Mouse (Mus musculus) CH12.LX (cell line): ENCODE data around the gene Ezr. TPM values are rescaled to one million over a fixed set of nuclear protein-coding genes. Genes with fewer than 3 reads are reported as not detected.

Experiments used
- DNase-seq: peaks from one replicate; pipeline ENCODE4 v3.0.0-alpha.2; 2013; ENCODE audit errors: extremely low read depth
- H3K27ac ChIP-seq: 2 replicates; pipeline ENCODE4 v1.5.1; 2012; ENCODE audit warnings: low read depth, mild to moderate bottlenecking, control low read depth, moderate library complexity; ENCODE audit not compliant: insufficient read depth
- H3K27me3 ChIP-seq: replicated peaks from 2 replicates; pipeline ENCODE3; 2012; ENCODE audit warnings: inconsistent platforms
- H3K36me3 ChIP-seq, 2 experiments: replicated peaks in 1 of 2; 2 replicates each; pipeline versions ENCODE3 to v1.6.1; 2012; ENCODE audit warnings: inconsistent platforms in 1 of 2, low read length in 1 of 2, mild to moderate bottlenecking in 1 of 2, mixed read lengths in 1 of 2, moderate library complexity in 1 of 2; ENCODE audit not compliant: control insufficient read depth in 1 of 2, insufficient read depth in 1 of 2
- H3K4me1 ChIP-seq, 2 experiments: 2 replicates each; pipeline ENCODE4 v1.6.1; 2012; ENCODE audit warnings: inconsistent platforms in 1 of 2, moderate library complexity in 1 of 2; ENCODE audit not compliant: insufficient read depth in 2 of 2, control insufficient read depth in 1 of 2
- H3K4me2 ChIP-seq: 2 replicates; pipeline ENCODE4 v1.6.1; 2012; ENCODE audit warnings: low read depth, mild to moderate bottlenecking, control low read depth; ENCODE audit not compliant: poor library complexity, insufficient read depth, severe bottlenecking
- H3K4me3 ChIP-seq, 3 experiments: fragments of 150-350 bp in 1 of 3; sonication (generic) in 1 of 3; replicated peaks in 1 of 3; 2 replicates each; pipeline versions ENCODE3 to v1.5.1; 2011 to 2012; ENCODE audit warnings: low read depth in 2 of 3, low read length in 2 of 3, mild to moderate bottlenecking in 2 of 3, moderate library complexity in 2 of 3, control low read depth in 1 of 3, improper control_type of control experiment in 1 of 3, inconsistent platforms in 1 of 3, mixed read lengths in 1 of 3; ENCODE audit not compliant: poor library complexity in 1 of 3
- H3K79me2 ChIP-seq: replicated peaks from 2 replicates; pipeline ENCODE4 v1.6.1; 2012; ENCODE audit warnings: mild to moderate bottlenecking, moderate library complexity; ENCODE audit not compliant: control insufficient read depth, poor library complexity, insufficient read depth, severe bottlenecking; ENCODE audit errors: extremely low read depth
- H3K9ac ChIP-seq: 2 replicates; pipeline ENCODE4 v1.6.1; 2012; ENCODE audit warnings: low read depth, mild to moderate bottlenecking, control low read depth, moderate library complexity; ENCODE audit not compliant: insufficient read depth
- H3K9me3 ChIP-seq: replicated peaks from 2 replicates; pipeline ENCODE3; 2012; ENCODE audit warnings: low read length, inconsistent platforms, mixed read lengths
- BHLHE40 ChIP-seq: IDR thresholded peaks from 2 replicates; pipeline ENCODE4 v1.6.1; 2011; ENCODE audit warnings: mild to moderate bottlenecking, low read depth, low read length, improper control_type of control experiment
- CHD1 ChIP-seq: IDR thresholded peaks from 2 replicates; pipeline ENCODE4 v1.6.1; 2012; ENCODE audit warnings: low read depth, low read length, improper control_type of control experiment, inconsistent platforms
- E2F4 ChIP-seq: IDR thresholded peaks from 2 replicates; pipeline ENCODE4 v1.6.1; 2011; ENCODE audit warnings: low read depth, low read length, improper control_type of control experiment; ENCODE audit not compliant: insufficient replicate concordance
- ELF1 ChIP-seq: IDR thresholded peaks from 2 replicates; pipeline ENCODE4 v1.6.1; 2014; ENCODE audit warnings: low read depth, mild to moderate bottlenecking, inconsistent platforms, low read length, improper control_type of control experiment
- EP300 ChIP-seq: IDR thresholded peaks from 2 replicates; pipeline ENCODE4 v1.6.1; 2011; ENCODE audit warnings: low read length, improper control_type of control experiment
- ETS1 ChIP-seq: conservative IDR thresholded peaks from 2 replicates; pipeline ENCODE4 v1.6.1; 2012; ENCODE audit warnings: low read depth, mild to moderate bottlenecking, inconsistent platforms, low read length, improper control_type of control experiment, moderate library complexity
- GABPA ChIP-seq: IDR thresholded peaks from 2 replicates; pipeline ENCODE4 v1.6.1; 2012; ENCODE audit warnings: low read depth, low read length, improper control_type of control experiment, inconsistent platforms; ENCODE audit not compliant: insufficient replicate concordance
- HCFC1 ChIP-seq: IDR thresholded peaks from 2 replicates; pipeline ENCODE4 v1.6.1; 2012; ENCODE audit warnings: low read depth, mild to moderate bottlenecking, inconsistent platforms, low read length, improper control_type of control experiment
- JUN ChIP-seq: IDR thresholded peaks from 2 replicates; pipeline ENCODE4 v1.6.1; 2011; ENCODE audit warnings: low read depth, mild to moderate bottlenecking, low read length, improper control_type of control experiment, moderate library complexity; ENCODE audit not compliant: insufficient read depth
- JUND ChIP-seq: conservative IDR thresholded peaks from 2 replicates; pipeline ENCODE4 v1.6.1; 2011; ENCODE audit warnings: low read depth, low read length, improper control_type of control experiment
- KAT2A ChIP-seq: IDR thresholded peaks from 2 replicates; pipeline ENCODE4 v1.6.1; 2012; ENCODE audit warnings: low read length, improper control_type of control experiment, inconsistent platforms; ENCODE audit not compliant: insufficient replicate concordance
- MAFK ChIP-seq: IDR thresholded peaks from 2 replicates; pipeline ENCODE4 v1.6.1; 2011; ENCODE audit warnings: low read length, improper control_type of control experiment; ENCODE audit not compliant: insufficient replicate concordance
- MAX ChIP-seq: IDR thresholded peaks from 2 replicates; pipeline ENCODE4 v1.6.1; 2011; ENCODE audit warnings: low read length, improper control_type of control experiment
- MAZ ChIP-seq: IDR thresholded peaks from 2 replicates; pipeline ENCODE4 v1.6.1; 2012; ENCODE audit warnings: low read depth, mild to moderate bottlenecking, inconsistent platforms, low read length, improper control_type of control experiment, moderate library complexity
- MEF2A ChIP-seq: IDR thresholded peaks from 2 replicates; pipeline ENCODE4 v1.6.1; 2014; ENCODE audit warnings: low read depth, mild to moderate bottlenecking, inconsistent platforms, low read length, improper control_type of control experiment, borderline replicate concordance
- MXI1 ChIP-seq: IDR thresholded peaks from 2 replicates; pipeline ENCODE4 v1.6.1; 2011; ENCODE audit warnings: mild to moderate bottlenecking, low read depth, low read length, improper control_type of control experiment
- MYC ChIP-seq: IDR thresholded peaks from 2 replicates; pipeline ENCODE4 v1.6.1; 2011; ENCODE audit warnings: low read depth, mild to moderate bottlenecking, improper control_type of control experiment, low read length
- NELFE ChIP-seq: IDR thresholded peaks from 2 replicates; pipeline ENCODE4 v1.6.1; 2011; ENCODE audit warnings: low read depth, low read length, improper control_type of control experiment
- NRF1 ChIP-seq: IDR thresholded peaks from 2 replicates; pipeline ENCODE4 v1.6.1; 2014; ENCODE audit warnings: low read depth, mild to moderate bottlenecking, inconsistent platforms, low read length, improper control_type of control experiment, moderate library complexity
- PAX5 ChIP-seq: IDR thresholded peaks from 2 replicates; pipeline ENCODE4 v1.6.1; 2012; ENCODE audit warnings: low read length, inconsistent platforms, mixed read lengths
- POLR2A ChIP-seq: IDR thresholded peaks from 2 replicates; pipeline ENCODE4 v1.6.1; 2011; ENCODE audit warnings: low read depth, mild to moderate bottlenecking, improper control_type of control experiment, low read length
- POLR2AphosphoS2 ChIP-seq: IDR thresholded peaks from 2 replicates; pipeline ENCODE4 v1.6.1; 2011; ENCODE audit warnings: low read depth, low read length, improper control_type of control experiment
- RAD21 ChIP-seq: IDR thresholded peaks from 2 replicates; pipeline ENCODE4 v1.6.1; 2011; ENCODE audit warnings: low read depth, mild to moderate bottlenecking, low read length, improper control_type of control experiment, moderate library complexity
- SIN3A ChIP-seq: IDR thresholded peaks from 2 replicates; pipeline ENCODE4 v1.6.1; 2012; ENCODE audit warnings: low read length, improper control_type of control experiment, inconsistent platforms
- SMC3 ChIP-seq: IDR thresholded peaks from 2 replicates; pipeline ENCODE4 v1.6.1; 2011; ENCODE audit warnings: low read depth, low read length, improper control_type of control experiment
- TBP ChIP-seq: conservative IDR thresholded peaks from 2 replicates; pipeline ENCODE4 v1.6.1; 2011; ENCODE audit warnings: low read depth, low read length, improper control_type of control experiment
- UBTF ChIP-seq: IDR thresholded peaks from 2 replicates; pipeline ENCODE4 v1.6.1; 2012; ENCODE audit warnings: low read depth, mild to moderate bottlenecking, inconsistent platforms, low read length, improper control_type of control experiment, moderate library complexity
- USF1 ChIP-seq: IDR thresholded peaks from 2 replicates; pipeline ENCODE4 v1.6.1; 2014; ENCODE audit warnings: low read depth, mild to moderate bottlenecking, inconsistent platforms, low read length, improper control_type of control experiment
- USF2 ChIP-seq: conservative IDR thresholded peaks from 2 replicates; pipeline ENCODE4 v1.6.1; 2011; ENCODE audit warnings: low read depth, low read length, improper control_type of control experiment
- ZC3H11A ChIP-seq: IDR thresholded peaks from 2 replicates; pipeline ENCODE4 v1.6.1; 2012; ENCODE audit warnings: low read depth, mild to moderate bottlenecking, inconsistent platforms, low read length, improper control_type of control experiment
- ZNF384 ChIP-seq: IDR thresholded peaks from 2 replicates; pipeline ENCODE4 v1.6.1; 2012; ENCODE audit warnings: low read depth, low read length, improper control_type of control experiment, inconsistent platforms
- dilution Hi-C: fragments of 300-500 bp; cut with MboI; formaldehyde crosslinking; loops from 2 replicates; pipeline ENCODE4 v1.14.3; 2020; ENCODE audit warnings: low sequenced_read_pairs; ENCODE audit not compliant: extremely low pct_unique_long_range_greater_than_20kb, extremely low pct_ligation_motif_present
- in situ Hi-C: fragments of 300-500 bp; cut with MboI; formaldehyde crosslinking; loops from 3 replicates; pipeline ENCODE4 v1.14.3; 2019; ENCODE audit warnings: low sequenced_read_pairs, low pct_ligation_motif_present, low pct_unique_long_range_greater_than_20kb, mixed read lengths
- polyA plus RNA-seq: library from polyadenylated mRNA; unstranded; fragments of >175 nt; gene quantifications from 2 replicates; pipeline ENCODE4 v1.2.1, GENCODE M21; 2012; ENCODE audit warnings: low read depth; ENCODE audit not compliant: insufficient read length
- total RNA-seq, 2 experiments: library from RNA; depleted of rRNA; stranded (reverse); fragments of 300-350 nt in 1 of 2; fragments of >200 nt in 1 of 2; gene quantifications; 2 replicates each; pipeline ENCODE4 v1.2.3; 2012 to 2014

Gene Ezr
- total and polyA plus RNA-seq, 3 experiments: 107 to 207 (median 123) TPM

DNA sequence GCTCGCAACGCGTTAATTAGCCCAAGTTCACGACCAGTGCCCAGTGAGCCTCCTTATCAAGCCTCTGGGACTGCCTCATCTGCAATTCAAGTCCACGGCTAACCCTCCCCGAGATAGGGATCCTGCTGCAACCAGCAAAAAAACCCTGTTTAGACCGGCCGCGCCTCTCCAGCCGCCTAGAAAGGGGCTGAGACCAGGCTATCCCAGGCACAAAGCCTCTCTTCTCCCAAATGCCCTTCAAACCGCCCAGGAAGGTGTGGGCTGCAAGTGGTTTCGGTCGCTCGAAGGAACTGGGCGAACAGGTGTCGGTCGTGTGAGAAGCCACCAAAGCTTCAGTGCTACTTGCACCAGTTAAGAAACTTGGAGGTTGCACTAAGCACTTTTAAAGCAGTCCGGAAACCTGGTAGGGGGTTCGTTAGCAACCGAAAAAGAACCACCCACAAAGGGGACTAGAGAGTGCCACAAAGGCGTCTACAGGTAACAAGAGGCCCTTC lies 504 bp downstream of the Ezr start:
- Histone ChIP-seq H3K36me3 (no peaks in the 10 kb centered on the region), H3K4me1 (peaks cover 10 to 17% of the 10 kb centered on the region in 2 experiments), H3K9me3 (no peaks in the 10 kb centered on the region), H3K4me2 (peak overlapping the region; percentile 60), H3K9ac (peak overlapping the region; percentile 57), H3K79me2 (peaks cover 44% of the 10 kb centered on the region), H3K4me3 (peak overlapping the region; percentile 90 to 99 (median 91)), H3K27me3 (no peaks in the 10 kb centered on the region), H3K27ac (peak overlapping the region; percentile 77)
- TF ChIP-seq SIN3A (peak; percentile 80; the same call in 1 of the 2 replicates), RAD21 (no peak; the same call in 1 of the 2 replicates), BHLHE40 (peak; percentile 75), CHD1 (peak; percentile 77; the same call in 1 of the 2 replicates), USF2 (no peak), JUND (no peak), MXI1 (no peak; the same call in 1 of the 2 replicates), NRF1 (no peak), EP300 (0 out of 2 replicates have a peak, but pooled peaks have one; percentile 10), GABPA (no peak)
- dilution Hi-C loops: no loop called here
- DNase-seq: no peak
- in situ Hi-C loops: no loop called here

DNA sequence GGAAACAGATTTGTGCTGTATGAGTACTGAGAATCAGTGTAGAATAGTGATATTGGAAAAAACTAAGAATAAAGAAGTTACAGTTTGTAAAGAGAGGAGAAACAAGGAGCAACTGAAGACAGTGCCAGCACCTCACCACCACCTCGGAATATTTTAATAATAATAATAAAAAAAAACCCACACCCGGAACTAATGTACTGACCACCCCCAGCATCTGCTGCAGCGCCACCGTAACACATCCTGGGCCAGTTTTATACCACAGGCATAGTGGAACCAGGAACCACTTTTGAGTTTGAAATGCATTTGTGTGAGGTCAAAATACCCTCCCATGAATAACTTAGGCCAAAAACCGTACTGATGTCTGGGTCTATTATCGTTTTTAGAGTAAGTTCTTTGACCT lies 1.3 kb downstream of the Ezr start:
- Histone ChIP-seq H3K4me3 (peak overlapping the region; percentile 90 to 99 (median 91)), H3K36me3 (no peaks in the 10 kb centered on the region), H3K9me3 (no peaks in the 10 kb centered on the region), H3K27me3 (no peaks in the 10 kb centered on the region), H3K9ac (peak overlapping the region; percentile 57), H3K4me1 (peaks cover 12 to 23% of the 10 kb centered on the region in 2 experiments), H3K79me2 (peaks cover 52% of the 10 kb centered on the region), H3K27ac (no peak overlapping the region), H3K4me2 (peak overlapping the region; percentile 55)
- in situ Hi-C loops: no loop called here
- DNase-seq: peak; percentile 45
- dilution Hi-C loops: no loop called here
- TF ChIP-seq ELF1 (peak; percentile 58), MAFK (no peak), UBTF (no peak), USF2 (no peak), MYC (no peak), ETS1 (no peak), BHLHE40 (no peak), RAD21 (no peak), CHD1 (no peak), POLR2AphosphoS2 (no peak), MXI1 (peak; percentile 8; the same call in 1 of the 2 replicates), MAX (no peak), SIN3A (peak; percentile 28; the same call in 1 of the 2 replicates), TBP (no peak), ZC3H11A (no peak), POLR2A (no peak), PAX5 (no peak), KAT2A (no peak), NRF1 (no peak), JUN (no peak), USF1 (no peak), EP300 (0 out of 2 replicates have a peak, but pooled peaks have one; percentile 12), JUND (no peak), MEF2A (no peak), E2F4 (no peak), NELFE (no peak), ZNF384 (no peak; the same call in none of the 2 replicates), SMC3 (no peak), HCFC1 (no peak), MAZ (no peak)
